Mouse (Mus musculus): ENCODE data around the gene Pygo1.

- TF ChIP-seq POLR2A (IDR thresholded peaks at IDR 0.05; ENCODE audit: borderline replicate concordance, control insufficient read depth, low read depth, low read length) = peak; percentile 50; the same call in 1 of the 2 replicates
- TF ChIP-seq CTCF (IDR thresholded peaks at IDR 0.05; ENCODE audit: control insufficient read depth, insufficient read depth, low read length) = no peak
Measured at GRCm38 (mm10) chr9:72958521-72959450, 33.3 kb downstream of the Pygo1 start, which contains the start of the genes Dyx1c1 and Gm44503.

Measured in bone marrow, adult 2 months (tissue).